Mouse (Mus musculus): Measurements from ENCODE around the gene Syne2. TPM values are rescaled to one million over a fixed set of nuclear protein-coding genes. Genes with fewer than 3 reads are reported as not detected.

Syne2 gene
- total RNA-seq, 2 experiments from 2014 or later, result 37.5 to 43.1 TPM

DNA sequence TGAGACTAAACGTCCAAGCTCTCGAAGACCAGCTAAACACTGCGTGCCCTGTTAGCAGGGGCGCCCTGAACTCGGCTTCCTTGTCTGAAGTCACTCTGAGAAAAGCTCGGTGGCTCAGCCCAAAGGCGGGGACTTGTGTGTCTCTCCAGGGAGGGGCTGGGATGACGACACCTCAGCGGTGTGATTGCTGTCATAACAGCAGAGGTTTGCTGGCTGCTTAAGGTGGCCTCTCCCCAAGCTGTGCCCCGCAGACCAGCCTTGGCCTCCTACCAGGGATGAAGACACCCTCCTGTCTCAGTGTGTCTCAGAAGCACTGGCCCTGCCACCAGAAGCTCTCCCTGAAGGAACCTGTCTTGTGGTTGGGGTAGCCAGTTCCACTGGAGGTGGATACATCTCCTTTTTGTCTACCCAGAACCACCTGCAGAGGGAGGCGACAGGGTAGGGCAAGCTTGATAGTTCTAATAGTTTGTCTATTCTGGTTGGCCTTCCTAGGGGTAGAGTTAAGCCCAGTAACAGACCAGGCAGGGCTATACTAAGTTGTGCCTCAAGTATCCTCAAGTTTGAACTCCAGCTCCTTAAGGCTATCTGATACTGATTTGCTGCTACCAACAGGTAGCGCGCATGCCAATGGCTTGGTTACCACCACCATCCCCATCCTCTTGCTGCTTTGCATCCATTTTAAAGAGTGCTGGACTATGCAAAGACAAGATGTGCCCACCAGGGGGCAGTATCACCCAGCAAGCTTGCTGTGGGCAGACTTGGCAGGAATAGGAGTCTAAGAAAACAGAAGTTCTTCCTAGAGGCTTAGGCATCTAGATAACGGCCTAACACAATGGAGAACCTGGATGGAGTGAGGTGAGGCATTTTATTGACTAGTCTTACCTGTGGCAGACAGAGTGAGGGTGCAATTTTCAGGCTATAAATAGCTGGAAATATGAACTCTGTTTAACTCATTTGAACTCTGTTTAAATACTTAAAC lies 198.5 kb downstream of the Syne2 start:
- peak; percentile 65 to 66 for DNase-seq (ENCODE audit: low spot score in 2 of 2)

DNA sequence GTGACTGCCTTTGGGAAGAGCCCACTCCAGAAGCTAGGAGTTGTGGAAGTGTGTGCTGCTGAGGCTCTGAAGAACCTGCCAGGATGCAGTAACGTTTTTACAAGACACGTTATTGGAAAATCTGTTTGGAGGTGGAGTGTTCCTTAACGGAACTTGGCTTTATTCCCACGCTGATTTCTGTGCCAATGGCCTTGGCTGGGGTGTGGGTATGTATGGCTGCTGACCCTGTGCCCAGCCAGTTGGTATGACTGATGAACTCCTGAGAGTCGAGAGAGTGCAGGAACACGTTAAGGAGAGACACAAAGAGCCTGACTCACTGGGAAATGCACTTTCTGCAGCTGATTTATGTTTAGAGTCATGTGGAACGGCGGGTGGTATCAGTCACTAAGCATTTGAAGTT lies 200.7 kb downstream of the Syne2 start:
- no peak for DNase-seq (ENCODE audit: low spot score in 2 of 2)

DNA sequence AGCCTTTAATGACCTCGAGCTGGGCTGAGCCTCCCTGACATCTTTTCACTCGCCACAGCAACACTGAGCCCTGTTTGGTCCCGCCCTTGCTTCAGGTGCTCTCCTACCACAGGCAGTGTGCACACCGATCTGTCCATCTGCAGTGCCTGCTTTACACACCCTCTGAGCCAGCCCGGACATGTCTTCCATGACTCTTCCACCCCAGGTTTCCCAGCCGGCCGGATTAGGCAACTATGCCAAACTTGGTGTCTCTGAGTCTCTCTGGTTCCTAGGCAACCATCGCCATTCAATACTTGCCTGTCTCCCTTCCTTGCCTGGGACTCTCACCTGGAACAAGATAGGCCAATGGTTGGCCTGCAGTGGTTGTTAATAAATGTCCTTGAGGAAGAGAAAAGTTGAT lies 224.4 kb downstream of the Syne2 start:
- DNase-seq (ENCODE audit: low spot score in 2 of 2), result no peak

DNA sequence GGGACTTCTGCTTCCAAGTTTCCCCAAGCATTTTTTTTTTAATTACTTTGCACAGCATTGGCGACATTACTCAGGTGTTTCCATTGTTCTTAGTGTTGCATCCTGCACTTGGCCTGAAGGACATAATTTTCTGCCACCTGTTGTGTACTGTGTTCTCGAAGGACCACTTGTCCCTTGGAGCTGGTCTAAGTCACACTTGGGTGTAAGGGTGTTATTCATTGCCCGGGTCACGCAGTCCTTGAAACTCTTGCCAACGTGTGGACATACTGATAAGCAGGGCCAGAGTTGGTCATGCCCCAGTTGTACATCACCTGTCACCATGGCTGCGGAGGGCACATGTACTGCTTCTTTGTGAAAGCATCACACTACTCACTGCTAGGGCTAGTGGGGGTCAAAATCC lies 228.6 kb downstream of the Syne2 start:
- DNase-seq (ENCODE audit: low spot score in 2 of 2), result no peak

DNA sequence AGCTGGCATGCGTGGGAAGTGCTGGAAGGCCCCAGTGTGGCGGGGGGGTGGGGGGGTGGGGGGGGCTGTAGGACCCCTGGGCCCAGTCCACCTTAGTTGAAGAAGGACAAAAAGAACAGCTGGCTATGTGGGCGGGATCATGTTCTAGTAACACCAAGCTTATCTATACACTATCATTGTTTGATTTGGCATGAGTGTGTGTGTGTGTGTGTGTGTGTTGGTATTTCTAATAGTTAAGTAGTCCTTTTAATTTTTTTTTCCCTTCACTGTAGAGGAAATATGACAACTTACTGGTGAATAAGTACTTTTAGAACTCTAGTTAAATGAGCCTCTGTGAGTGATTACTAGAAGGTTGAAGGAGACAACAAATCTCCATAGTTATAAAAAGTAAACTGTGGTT lies 230.0 kb downstream of the Syne2 start:
- no peak for DNase-seq (ENCODE audit: low spot score in 2 of 2)

DNA sequence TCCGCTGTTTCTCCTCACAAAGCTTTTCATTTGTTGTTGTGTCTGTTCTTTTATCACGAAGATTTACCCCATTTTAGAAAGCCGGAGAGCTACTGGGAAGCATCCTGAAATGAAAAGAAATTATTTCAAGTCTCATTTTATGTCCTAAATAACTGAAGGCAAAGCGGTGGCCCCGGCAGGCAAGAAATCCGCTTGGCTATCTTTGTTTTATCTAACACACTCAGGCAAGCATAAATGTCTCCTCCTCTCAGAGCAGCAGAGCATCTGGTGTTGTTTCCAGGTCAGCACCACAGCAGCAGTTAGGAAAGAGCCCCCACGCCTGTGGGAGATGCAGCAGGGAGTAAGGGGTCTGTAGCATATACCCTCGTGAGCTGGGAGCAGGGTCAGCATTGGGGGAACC lies 230.7 kb downstream of the Syne2 start:
- no peak for DNase-seq (ENCODE audit: low spot score in 2 of 2)

DNA sequence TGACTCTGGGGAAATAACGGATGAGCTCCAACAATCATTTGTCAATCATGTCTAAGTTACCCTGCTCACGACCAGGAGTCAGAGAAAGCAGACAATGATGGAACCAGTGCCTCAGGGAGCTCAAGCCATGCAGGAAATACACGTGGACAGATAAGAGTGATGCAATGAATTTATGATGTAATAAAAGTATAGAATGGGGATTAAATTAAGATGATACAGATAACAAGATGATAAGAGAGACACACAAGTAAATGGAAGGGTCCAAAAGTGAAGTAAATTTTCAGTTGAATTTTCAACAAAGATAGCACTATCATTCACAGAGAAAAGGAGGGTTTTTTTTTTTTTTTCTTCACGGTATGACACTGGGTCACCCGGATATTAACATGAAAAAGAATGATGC lies 231.4 kb downstream of the Syne2 start:
- no peak for DNase-seq (ENCODE audit: low spot score in 2 of 2)

DNA sequence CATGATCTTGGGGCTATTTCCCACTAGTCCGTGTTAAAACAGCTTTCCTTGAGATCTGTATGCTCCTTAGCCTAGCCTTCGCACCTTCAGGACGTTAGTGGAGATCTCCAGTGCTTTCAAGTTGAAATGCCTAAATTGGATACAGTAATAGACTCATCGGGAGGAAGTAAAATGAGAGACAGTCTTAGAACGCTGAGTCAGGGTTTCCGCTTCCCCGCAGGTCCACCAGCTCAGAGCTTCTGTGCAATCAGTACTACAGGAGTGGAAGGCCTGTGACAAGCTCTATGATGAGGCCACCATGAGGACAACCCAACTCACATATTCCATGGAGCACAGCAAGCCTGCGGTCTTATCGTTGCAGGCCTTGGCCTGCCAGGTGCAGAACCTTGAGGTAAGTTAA lies 233.9 kb downstream of the Syne2 start:
- no peak for DNase-seq (ENCODE audit: low spot score in 2 of 2)

DNA sequence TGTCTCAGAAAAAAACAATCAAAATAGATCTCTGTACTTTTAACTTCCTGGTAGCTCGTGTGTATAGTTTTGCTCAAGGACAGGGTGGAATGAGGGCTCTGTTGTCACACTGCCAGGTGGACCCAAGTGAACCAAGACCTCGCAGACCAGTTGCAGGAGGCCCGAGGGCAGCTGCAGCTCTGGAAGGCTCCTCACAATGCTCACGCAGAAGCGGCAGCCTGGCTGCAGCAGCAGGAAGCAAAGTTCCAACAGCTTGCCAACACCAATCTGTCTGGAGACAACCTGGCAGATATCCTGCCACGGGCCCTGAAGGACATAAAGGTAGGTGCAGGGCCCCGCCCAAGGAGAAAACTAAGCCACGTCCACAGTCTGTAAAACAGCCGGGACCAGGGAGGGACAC lies 236.7 kb downstream of the Syne2 start:
- no peak for DNase-seq (ENCODE audit: low spot score in 2 of 2)

DNA sequence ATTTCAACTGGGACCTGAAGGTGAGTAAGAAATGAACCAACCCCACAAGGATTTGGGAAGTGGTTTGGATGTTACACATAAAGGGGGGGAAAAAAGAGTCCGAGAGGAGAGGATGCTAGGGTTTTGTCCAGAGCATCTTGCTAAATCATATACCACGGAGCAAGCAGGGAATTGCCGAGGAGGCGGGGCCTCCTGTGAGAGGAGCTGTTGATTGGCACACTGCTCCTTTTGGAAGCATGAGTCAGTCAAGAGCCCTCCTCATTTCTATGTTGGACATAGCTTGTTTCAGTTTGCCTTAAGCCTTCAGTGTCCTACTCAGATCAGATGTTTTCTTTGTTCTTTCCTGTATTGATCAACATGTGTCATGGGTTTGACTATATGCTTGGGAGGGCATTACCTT lies 245.1 kb downstream of the Syne2 start:
- no peak for DNase-seq (ENCODE audit: low spot score in 2 of 2)

DNA sequence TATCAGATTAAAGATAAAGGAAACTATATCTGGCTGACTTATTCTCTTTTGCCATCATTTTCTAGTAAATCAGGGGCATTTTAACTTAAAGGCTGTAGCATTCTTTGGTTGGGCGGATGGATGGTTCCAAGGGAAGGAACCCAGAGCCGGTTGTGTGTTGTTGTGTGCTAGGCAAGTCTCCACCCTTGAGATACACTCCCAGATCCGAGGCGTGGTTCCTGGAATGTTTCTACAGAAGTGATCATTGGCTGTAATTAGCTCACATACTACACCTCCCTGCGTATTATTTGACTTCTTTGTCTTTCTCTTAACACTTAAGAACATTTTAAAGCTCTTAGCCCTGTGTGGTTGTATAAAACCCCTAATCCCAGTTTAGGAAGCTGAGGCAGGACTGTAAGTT lies 252.5 kb downstream of the Syne2 start:
- no peak for DNase-seq (ENCODE audit: low spot score in 2 of 2)

DNA sequence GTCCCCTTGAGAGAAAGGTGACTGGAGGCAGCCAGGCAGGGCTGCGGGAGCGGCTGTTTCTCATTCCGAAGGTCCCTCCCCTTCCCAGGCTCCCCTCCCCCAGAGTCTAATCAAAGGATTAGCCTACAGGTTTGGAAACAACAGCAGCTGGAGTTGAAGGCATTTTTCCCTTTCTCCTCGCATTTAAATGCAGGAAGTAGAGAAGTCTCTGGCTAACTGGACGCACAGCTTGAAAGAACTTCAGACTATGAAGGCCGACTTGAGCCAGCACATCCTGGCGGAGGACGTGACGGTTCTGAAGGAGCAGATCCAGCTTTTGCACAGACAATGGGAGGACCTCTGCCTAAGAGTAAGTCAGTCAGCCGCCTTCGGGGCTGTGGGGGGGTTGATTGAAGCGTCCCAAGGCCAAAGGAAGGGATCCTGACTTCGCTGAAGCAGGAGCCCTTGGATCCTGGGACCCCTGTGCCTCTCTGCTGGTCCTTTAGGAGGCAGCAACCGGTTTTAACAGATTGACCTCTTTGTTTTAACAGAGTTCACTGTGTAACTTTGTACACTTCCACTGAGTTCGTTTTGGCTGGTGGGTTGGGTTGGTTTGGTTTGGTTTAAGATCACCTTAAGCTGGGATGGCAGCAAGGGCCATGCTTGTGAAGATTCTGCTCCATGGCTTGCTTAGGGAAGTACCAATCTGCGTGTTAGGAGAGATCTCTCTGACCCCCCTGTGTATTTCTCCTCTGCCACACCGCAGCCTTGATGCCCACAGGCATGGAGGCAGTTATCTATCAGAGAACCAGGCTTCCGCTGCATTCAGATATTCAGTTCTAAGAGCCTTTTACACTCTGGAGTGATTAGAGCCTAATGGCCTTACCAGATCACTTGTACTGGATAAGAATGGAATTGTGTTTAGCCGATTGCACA lies 254.3 kb downstream of the Syne2 start:
- peak in 1 of 2 experiments; percentile 31 for DNase-seq (ENCODE audit: low spot score in 2 of 2)

DNA sequence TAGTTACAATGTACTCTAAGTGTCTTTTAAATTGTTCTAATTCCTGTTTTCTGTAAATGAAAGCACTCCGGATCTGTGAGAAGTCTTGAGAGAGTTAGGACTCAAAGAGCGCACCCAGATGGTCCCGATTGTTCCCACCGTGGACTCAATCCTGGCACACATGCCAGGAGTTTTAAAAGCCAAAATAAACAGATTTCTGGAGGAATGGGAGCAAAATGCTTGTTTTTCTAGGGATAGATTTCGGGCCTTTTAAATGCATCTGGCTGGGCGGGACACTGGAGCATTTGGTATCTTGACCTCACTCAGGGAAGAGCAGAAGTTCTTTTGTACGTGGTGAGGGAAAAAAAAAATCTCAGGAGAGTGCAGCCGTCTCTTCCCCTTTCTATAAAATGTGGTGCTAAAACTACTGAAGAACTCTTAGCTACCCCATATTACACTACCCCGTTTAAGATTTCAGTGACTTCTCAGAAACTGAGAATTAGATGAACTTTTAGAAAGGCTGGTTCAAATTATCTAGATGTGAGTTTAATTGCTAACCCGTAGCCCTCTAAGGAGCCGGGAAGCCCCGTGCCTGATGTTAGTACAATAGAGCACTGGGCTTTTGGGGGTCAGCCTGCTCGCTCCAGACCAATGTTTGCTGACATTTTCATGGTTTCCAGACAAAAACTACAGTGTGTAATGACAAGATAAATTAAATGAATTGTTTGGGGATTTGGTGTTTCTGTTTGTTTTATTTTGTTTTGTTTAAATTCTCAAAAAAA lies 255.3 kb downstream of the Syne2 start:
- DNase-seq (ENCODE audit: low spot score in 2 of 2), result no peak

DNA sequence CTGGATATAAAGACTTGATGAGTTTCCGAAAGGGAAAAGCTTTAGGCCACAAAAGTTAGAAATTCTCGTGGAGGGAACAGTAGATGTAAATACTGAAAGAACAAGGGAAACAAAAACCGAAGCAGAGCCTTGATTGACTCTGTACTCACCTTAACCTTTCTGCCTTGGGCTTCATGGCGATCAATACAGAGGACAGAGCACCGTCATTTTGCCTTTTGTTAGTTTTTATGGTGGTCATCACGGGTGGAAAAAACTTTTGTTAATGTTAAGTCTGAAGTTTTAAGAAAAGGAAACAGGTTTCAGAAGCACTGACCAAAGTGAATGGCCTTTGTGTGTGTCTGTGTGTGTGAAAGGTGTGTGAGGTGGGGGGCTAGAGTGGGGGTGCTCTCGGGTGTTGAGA lies 256.0 kb downstream of the Syne2 start:
- DNase-seq (ENCODE audit: low spot score in 2 of 2), result no peak

DNA sequence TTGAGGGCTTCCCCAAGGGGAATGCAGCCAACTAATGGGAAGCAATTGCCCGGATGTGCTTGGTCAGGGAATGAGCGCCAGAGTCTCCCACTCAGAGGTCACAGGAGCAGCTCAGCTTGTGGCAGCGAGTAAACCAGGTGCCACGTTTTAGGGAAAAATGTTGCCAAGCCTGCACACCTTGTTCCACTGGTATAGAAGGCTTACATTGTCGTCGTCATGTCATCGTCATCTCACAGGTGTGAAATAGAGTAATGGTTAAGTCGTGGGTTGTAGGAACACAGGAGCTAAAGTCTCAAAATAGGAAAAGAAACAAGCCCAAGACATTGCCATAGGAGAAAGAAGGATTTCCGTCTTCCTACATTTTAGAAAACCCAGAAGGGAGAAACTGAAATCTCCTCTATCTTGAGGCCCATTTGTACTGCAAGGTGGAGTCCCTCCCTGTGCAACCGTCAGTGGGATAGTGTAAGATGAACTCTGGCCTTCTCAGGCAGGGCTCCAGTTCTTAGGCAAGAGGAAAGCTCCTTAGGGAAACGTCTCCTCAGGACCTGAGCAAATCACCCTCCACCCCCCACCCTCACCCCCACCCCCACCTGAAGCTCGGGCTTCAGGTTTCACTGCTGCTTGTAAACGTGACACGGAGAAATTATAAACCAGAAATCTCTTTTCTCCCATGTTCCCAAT lies 263.1 kb downstream of the Syne2 start:
- DNase-seq (ENCODE audit: low spot score in 2 of 2), result no peak

DNA sequence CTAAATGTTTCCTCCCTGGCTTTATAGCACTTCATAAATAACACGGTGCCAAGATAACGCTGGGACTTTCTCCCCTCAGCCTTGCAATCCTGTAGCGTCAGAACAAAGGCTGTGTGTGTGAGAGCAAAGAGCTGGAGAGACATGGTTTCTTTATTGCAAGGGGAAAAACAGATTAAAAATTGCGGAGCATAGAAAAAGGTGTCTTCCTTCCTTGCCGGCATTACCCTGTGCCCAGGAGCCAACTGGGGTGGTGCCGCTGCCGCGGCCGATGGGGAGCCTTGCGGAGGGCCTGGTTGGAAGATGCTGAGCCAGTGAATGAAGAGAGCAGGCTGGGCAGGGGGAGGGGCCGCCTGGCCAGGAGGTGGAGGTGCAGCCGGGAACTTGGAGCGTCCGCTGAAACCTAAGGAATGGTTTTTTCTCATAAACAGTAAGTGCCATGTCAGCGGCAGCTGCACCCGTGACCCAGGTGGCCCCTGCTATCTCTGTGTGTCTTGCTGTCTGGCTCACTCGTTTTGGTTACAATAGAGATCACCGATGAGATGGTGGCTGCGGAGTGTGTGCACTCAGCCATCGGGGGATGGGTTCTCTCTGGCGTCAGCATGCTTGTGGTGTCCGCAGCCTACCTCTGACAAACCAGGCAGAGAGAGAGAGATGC lies 263.8 kb downstream of the Syne2 start:
- no peak for DNase-seq (ENCODE audit: low spot score in 2 of 2)

DNA sequence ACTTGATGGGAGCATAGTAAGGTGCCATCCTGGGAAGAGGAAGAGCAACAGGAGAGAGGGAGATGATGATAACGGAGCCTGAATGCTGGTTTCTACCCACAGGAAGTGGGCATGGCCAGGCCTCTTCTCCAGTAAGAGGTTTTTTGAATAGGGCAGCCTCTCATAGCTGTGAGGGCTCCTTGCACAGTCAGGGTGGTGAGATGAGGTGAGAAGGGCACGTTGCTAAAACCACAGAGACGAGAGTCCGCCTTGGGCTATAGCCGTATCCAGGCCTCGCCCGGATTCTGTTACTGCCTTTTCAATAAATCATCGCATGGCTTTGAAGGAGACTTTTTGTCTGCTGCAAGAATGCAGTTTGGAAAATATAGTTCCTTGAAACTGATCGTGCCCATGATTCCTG lies 267.1 kb downstream of the Syne2 start:
- DNase-seq (ENCODE audit: low spot score in 2 of 2), result no peak

DNA sequence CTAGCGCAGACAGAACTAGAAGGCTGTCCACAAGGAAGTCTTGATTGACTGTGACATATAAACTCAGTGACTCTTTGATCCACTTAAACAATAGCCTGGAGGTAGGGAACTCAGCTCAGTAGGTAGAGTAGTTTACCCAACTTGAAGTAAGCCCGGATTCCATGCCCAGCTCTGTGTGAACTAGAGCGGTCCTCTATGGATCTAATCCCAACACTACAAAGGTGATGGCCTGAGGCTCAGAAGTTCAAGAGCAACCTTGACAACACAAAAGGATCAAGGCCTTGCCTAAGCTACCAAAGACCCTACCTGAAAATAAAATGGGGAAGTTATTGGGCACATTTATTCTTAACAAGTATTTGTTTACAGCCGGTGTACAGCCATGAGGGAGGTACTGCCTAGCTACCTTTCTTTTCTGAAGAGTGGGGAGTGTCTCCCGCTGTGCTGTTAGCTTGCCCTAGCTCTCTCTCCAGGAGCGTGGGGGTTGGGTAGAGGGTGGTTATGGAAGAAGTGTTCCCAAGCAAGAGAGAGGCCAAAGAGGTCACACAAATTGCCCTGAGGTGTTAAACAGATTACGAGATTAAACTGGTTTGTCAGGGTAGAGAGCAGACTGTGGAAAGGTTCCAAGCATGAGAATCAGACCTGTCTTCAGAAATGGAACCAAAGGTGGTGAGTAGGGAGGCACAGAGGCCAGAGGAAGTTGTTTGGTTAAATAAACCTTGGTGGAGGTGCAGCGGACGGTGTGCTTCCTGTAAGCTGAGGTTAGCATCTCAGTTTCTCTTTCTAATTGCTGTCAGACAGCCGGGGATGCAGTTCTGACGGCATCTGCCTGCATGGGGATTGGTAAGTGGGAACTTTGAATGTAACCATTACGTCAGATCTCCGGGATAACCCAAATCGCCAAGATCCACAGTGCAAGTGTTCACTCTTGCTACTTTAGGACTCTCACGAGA lies 268.3 kb downstream of the Syne2 start:
- DNase-seq (ENCODE audit: low spot score in 2 of 2), result no peak

DNA sequence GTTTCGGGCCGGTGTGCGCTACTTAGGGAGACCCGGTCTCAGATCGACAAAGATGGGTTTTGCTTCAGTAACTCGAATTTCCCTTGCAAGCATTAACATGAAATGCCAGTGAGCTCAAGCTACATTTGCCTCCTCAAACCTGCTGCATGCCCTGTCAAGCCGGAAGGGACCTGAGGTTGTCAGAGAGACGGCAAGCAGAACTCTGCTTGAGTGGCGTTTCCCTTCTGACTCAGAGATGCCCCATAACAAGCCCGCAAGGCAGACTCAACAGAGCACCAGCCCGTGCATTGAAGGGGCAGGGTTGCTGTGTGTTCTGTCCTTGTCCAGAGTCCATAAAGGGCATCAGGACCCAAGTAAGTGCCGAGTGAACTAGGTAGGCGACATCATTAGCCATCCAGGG lies 269.1 kb downstream of the Syne2 start:
- no peak for DNase-seq (ENCODE audit: low spot score in 2 of 2)

Measured in gastrocnemius, postnatal 4 days (tissue).